Mouse (Mus musculus): ENCODE data around the gene Phf12. TPM values are rescaled to one million over a fixed set of nuclear protein-coding genes. Genes with fewer than 3 reads are reported as not detected.

Phf12 gene
- polyA plus RNA-seq (2015; fragmentation: Nextera tagmentation; extraction: Ambion mirVana): 11.8 and 12.5 TPM in 2 replicates

DNA sequence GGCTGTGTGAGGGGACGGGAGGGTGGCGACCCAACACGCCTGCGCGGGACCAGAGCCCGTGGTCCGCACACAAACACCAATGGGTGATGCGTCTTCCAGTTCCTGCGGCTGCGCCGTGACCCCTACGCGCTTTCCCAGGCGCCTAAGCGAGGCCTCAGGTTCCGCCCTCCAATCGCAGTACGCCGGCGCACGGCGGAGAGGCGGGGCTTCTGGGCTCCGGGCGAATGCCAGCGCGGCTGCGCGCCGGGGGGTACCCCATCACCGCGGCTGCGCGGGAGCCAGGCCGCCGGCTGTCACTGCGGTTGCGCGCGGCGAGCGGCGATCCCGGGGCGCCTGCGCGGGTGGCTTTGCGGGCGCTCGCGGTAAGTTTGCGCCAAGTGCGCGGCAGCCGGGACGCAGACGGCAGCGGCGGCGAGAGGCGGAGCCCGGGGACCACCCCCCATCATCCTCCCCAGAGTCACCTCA, at the start of gene Phf12:
Phf12 (plus strand) TSS at position 314 of the 465 bp plus-strand sequence.
- H3K9me3 ChIP-seq (ENCODE audit: control insufficient read depth, low read length): no peaks in the 10 kb centered on the region
- peak within 1 kb of the TSS; percentile 92 for H3K4me3 ChIP-seq (ENCODE audit: low read length)
- H3K4me1 ChIP-seq (ENCODE audit: control insufficient read depth, insufficient read depth, low read depth, low read length): peaks cover 16% of the 10 kb centered on the region
- peak within 1 kb of the TSS; percentile 98 for H3K27ac ChIP-seq (ENCODE audit: low read depth, low read length)
- WGBS: under 1% methylated on average over 52 of the region's 62 CpGs
- peak within 1 kb of the TSS; percentile 82 for H3K4me2 ChIP-seq (ENCODE audit: low read length)
- peak; percentile 89 for ATAC-seq
- peak within 1 kb of the TSS; percentile 94 for H3K9ac ChIP-seq (ENCODE audit: low read depth, low read length)
- peaks cover 11% of the 10 kb centered on the region for H3K36me3 ChIP-seq (ENCODE audit: control insufficient read depth, insufficient read depth, low read length)
- peaks cover 4% of the 10 kb centered on the region; the same call in 1 of the 2 replicates for H3K27me3 ChIP-seq (replicated peaks; ENCODE audit: control insufficient read depth, insufficient read depth, low read length)

DNA sequence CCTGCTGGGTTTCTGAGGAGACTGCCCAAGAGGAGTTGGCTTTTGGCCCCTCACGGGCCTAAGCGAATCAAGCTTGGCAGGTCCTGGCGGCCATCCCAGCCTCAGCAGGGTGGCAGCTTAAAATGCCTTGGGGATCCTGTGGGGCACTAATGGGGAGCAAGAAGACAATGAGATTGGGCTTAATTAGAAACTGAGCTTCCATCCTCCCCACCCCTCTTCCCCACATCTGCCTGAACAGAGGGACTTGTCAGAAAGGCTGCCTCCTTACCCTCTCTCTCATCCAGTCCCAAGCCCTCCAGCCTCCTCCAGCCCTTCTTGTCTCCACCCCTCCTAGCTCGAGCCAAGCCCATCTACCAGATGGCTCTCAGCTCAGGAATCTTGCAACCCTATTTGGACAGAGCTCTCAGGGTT, 48.4 kb upstream of the Phf12 start:
- Histone ChIP-seq H3K27ac (ENCODE audit: low read depth, low read length) (peak overlapping the region; percentile 89), H3K4me2 (ENCODE audit: low read length) (peak overlapping the region; percentile 78), H3K9ac (ENCODE audit: low read depth, low read length) (peak overlapping the region; percentile 47), H3K36me3 (ENCODE audit: control insufficient read depth, insufficient read depth, low read length) (no peaks in the 10 kb centered on the region), H3K9me3 (ENCODE audit: control insufficient read depth, low read length) (no peaks in the 10 kb centered on the region), H3K27me3 (replicated peaks; ENCODE audit: control insufficient read depth, insufficient read depth, low read length) (no peaks in the 10 kb centered on the region), H3K4me1 (ENCODE audit: control insufficient read depth, insufficient read depth, low read depth, low read length) (peaks cover 58% of the 10 kb centered on the region), H3K4me3 (ENCODE audit: low read length) (peak overlapping the region; percentile 67)
- 2% methylated on average over 4 of the region's 4 CpGs for WGBS
- peak; percentile 51; the same call in 1 of the 2 replicates for ATAC-seq

DNA sequence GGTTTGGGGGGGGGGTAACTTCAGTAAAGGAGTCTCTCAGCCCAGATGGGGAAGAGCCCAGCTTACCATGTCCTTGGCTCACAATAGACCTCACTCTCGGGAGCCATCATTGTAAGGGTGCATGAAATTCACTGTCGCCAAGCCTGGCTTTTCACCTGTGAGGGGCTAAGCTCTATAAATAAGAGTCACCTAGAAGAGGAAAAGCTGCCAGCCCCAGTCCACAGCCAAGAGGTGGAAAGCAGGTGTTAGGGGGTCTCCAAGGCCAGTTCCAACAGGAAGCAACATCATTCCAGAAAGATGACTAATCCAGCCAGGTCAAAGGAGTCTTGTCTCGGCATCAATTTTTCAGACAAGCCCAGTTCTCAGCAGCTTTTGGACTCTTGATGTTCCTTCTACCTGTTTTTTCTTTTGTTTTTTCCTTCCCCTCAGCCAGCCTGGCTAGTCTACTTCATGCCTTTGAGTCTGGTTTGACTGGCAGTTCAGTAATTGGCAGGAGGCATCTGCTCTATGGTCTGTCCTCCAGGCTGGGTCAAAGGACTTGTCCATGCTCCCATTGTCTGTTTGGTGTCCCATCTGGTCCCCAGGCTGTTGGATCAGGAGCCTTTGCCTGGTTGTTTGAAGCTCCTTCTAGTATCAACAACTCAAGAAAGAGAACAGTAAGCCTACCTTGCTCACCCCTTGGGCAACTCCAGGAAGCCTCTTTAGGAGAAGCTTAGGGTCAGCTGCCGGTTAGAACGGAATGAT, 47.8 kb upstream of the Phf12 start:
- Histone ChIP-seq H3K9ac (ENCODE audit: low read depth, low read length) (peak overlapping the region; percentile 13; the same call in 1 of the 2 replicates), H3K27me3 (replicated peaks; ENCODE audit: control insufficient read depth, insufficient read depth, low read length) (no peaks in the 10 kb centered on the region), H3K4me2 (ENCODE audit: low read length) (peak overlapping the region; percentile 78), H3K27ac (ENCODE audit: low read depth, low read length) (peak overlapping the region; percentile 21; the same call in 1 of the 2 replicates), H3K9me3 (ENCODE audit: control insufficient read depth, low read length) (no peaks in the 10 kb centered on the region), H3K36me3 (ENCODE audit: control insufficient read depth, insufficient read depth, low read length) (no peaks in the 10 kb centered on the region), H3K4me1 (ENCODE audit: control insufficient read depth, insufficient read depth, low read depth, low read length) (peaks cover 58% of the 10 kb centered on the region), H3K4me3 (ENCODE audit: low read length) (peak overlapping the region; percentile 67)
- 45% methylated on average over 5 of the region's 5 CpGs for WGBS
- no peak for ATAC-seq

DNA sequence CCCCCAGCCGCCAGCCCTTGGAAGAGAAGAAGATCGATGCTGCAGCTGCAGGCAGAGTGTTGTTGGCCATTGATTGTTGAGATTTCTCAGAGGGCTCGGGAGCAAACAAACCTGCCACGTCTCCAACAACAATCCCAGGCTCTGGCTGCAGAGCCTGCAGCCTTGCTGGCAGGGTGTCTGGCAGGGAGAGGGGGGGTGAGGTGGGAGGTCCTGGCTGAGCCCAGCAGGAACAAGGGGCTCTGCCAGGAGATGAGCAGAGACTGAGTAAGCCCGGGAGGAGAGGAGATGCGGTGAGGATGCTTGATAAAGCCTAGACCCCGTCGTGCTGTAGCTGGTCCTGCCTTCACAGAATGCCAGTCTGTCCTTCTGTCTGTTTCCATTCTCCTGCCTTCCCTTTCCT, 45.7 kb upstream of the Phf12 start:
- Histone ChIP-seq H3K27ac (ENCODE audit: low read depth, low read length) (peak overlapping the region; percentile 1; the same call in 1 of the 2 replicates), H3K4me1 (ENCODE audit: control insufficient read depth, insufficient read depth, low read depth, low read length) (peaks cover 53% of the 10 kb centered on the region), H3K27me3 (replicated peaks; ENCODE audit: control insufficient read depth, insufficient read depth, low read length) (no peaks in the 10 kb centered on the region), H3K4me3 (ENCODE audit: low read length) (no peak overlapping the region), H3K9me3 (ENCODE audit: control insufficient read depth, low read length) (no peaks in the 10 kb centered on the region), H3K9ac (ENCODE audit: low read depth, low read length) (0 out of 2 replicates have a peak overlapping the region, but pooled peaks have one; percentile 24), H3K36me3 (ENCODE audit: control insufficient read depth, insufficient read depth, low read length) (no peaks in the 10 kb centered on the region), H3K4me2 (ENCODE audit: low read length) (peak overlapping the region; percentile 42)
- ATAC-seq: no peak
- WGBS: 12% methylated on average over 8 of the region's 8 CpGs

DNA sequence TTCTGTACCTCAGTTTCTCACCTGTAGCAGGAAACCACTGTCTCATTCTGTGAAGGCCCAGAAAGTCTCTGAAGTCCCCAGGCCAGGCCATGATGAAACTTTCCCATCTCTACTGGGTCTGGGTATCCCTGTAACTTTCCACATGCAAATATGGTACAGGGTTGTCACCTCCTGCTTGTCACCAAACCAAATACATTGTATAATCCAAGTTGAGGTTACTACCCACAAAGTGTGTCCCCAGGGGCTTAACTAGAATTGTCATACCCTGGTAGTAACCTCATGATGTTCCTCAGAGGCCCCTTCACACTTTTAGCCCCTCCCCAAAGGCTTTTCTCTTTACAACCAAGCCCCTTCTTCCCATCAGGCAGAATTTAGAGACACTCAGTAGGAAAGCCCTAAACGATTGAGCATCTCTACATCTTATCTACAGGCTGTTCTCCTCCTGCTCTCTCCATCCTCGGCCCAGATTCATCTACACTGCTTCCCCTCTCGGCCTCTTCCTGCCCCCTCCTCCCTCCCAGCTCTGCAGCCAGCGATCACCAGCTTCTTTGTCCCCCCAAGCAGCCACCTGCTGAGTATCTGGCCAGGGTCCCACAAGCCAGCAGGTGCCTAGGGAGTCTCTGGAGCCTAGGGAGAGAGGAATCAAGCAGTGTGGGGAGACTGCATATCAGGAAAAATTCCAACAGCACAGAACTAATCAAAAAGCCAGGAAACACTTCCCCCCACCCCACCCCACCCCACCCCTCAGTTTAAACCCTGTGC, 44.7 kb upstream of the Phf12 start:
- 12% methylated on average over 4 of the region's 4 CpGs for WGBS
- H3K4me3 ChIP-seq (ENCODE audit: low read length): no peak overlapping the region
- H3K4me1 ChIP-seq (ENCODE audit: control insufficient read depth, insufficient read depth, low read depth, low read length): peaks cover 50% of the 10 kb centered on the region
- no peak for ATAC-seq
- H3K9me3 ChIP-seq (ENCODE audit: control insufficient read depth, low read length): no peaks in the 10 kb centered on the region
- H3K27ac ChIP-seq (ENCODE audit: low read depth, low read length): peak overlapping the region; percentile 32; the same call in 1 of the 2 replicates
- no peak overlapping the region for H3K4me2 ChIP-seq (ENCODE audit: low read length)
- no peak overlapping the region for H3K9ac ChIP-seq (ENCODE audit: low read depth, low read length)
- no peaks in the 10 kb centered on the region for H3K36me3 ChIP-seq (ENCODE audit: control insufficient read depth, insufficient read depth, low read length)
- no peaks in the 10 kb centered on the region for H3K27me3 ChIP-seq (replicated peaks; ENCODE audit: control insufficient read depth, insufficient read depth, low read length)

DNA sequence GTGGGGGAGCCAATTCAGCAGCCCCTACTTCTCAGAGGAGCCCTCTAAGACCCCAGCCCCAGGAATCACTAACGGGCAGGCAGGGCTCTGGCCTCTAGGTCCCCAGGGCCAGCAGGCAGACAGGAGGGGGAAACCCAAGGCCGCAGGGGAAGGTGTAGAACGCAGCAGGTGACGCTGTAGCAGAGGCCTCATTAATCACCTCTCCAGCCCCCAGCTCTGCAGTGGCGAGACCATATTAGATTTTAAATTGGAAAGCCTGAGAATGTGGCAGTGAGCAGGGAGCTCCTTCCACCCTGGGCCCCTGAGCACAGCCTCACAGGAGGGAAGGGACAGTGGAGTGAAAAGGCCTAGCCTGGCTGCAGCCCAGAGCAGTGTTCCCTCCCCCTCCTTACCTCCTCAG, 40.3 kb upstream of the Phf12 start:
- Histone ChIP-seq H3K36me3 (ENCODE audit: control insufficient read depth, insufficient read depth, low read length) (no peaks in the 10 kb centered on the region), H3K4me2 (ENCODE audit: low read length) (no peak overlapping the region), H3K9ac (ENCODE audit: low read depth, low read length) (peak overlapping the region; percentile 18; the same call in 1 of the 2 replicates), H3K9me3 (ENCODE audit: control insufficient read depth, low read length) (no peaks in the 10 kb centered on the region), H3K4me3 (ENCODE audit: low read length) (no peak overlapping the region), H3K4me1 (ENCODE audit: control insufficient read depth, insufficient read depth, low read depth, low read length) (peaks cover 19% of the 10 kb centered on the region), H3K27ac (ENCODE audit: low read depth, low read length) (peak overlapping the region; percentile 66), H3K27me3 (replicated peaks; ENCODE audit: control insufficient read depth, insufficient read depth, low read length) (no peaks in the 10 kb centered on the region)
- 17% methylated on average over 5 of the region's 5 CpGs for WGBS
- ATAC-seq: peak; percentile 22; the same call in 1 of the 2 replicates

DNA sequence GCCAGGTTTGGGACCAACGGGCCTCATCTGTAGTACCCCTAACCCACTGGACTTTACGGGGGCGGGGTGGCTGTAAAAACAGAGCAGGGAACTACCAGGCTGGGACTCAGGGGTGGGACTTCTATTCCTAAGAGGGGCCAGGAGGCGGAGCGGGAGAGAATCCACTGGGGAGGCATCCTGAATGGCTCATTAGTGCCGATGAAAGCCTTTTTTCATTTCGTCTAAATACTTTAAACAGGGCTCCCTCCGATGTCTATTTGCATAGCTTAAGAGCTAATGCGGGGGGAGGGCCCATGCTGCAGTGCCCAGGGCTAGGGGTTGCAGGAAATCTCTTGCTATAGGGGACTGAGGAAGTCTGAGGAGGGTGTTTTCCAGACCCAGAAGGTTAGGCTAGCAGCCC, 34.7 kb upstream of the Phf12 start:
- H3K9ac ChIP-seq (ENCODE audit: low read depth, low read length): peak overlapping the region; percentile 25; the same call in 1 of the 2 replicates
- H3K4me3 ChIP-seq (ENCODE audit: low read length): no peak overlapping the region
- no peak overlapping the region for H3K27ac ChIP-seq (ENCODE audit: low read depth, low read length)
- ATAC-seq: peak; percentile 69
- peak overlapping the region; percentile 28; the same call in 1 of the 2 replicates for H3K4me2 ChIP-seq (ENCODE audit: low read length)
- H3K27me3 ChIP-seq (replicated peaks; ENCODE audit: control insufficient read depth, insufficient read depth, low read length): no peaks in the 10 kb centered on the region
- no peaks in the 10 kb centered on the region for H3K36me3 ChIP-seq (ENCODE audit: control insufficient read depth, insufficient read depth, low read length)
- H3K4me1 ChIP-seq (ENCODE audit: control insufficient read depth, insufficient read depth, low read depth, low read length): peaks cover 19% of the 10 kb centered on the region
- 11% methylated on average over 9 of the region's 9 CpGs for WGBS
- no peaks in the 10 kb centered on the region for H3K9me3 ChIP-seq (ENCODE audit: control insufficient read depth, low read length)

DNA sequence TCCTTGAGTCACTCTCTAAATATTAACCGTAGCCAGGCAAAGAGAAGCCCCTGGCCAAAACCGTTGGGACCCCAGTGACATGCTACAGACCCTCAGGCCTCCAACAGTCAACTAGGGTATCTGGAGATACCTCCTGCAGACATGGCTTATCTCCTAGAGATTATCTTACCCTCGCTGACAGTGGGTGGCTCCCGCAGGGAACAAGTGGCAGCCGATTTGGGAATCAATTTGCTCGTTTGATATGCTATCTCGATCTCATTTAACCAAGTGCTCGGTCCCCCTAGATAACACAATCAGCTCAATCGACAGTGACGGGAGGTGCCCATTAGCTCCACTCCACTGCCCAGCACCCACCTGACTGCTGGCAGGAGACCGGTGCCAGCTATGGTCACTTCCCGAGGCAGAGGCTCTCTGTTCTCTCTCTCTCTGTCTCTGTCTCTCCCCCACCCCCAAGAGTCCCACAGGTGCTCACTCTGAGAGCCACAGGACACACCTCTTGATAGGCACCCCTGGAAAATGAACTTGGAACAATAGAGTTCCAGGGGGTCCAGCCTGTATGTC, 32.3 kb upstream of the Phf12 start:
- no peaks in the 10 kb centered on the region for H3K9me3 ChIP-seq (ENCODE audit: control insufficient read depth, low read length)
- no peaks in the 10 kb centered on the region; the same call in 1 of the 2 replicates for H3K27me3 ChIP-seq (replicated peaks; ENCODE audit: control insufficient read depth, insufficient read depth, low read length)
- H3K27ac ChIP-seq (ENCODE audit: low read depth, low read length): peak overlapping the region; percentile 48; the same call in 1 of the 2 replicates
- WGBS: 25% methylated on average over 12 of the region's 12 CpGs
- H3K36me3 ChIP-seq (ENCODE audit: control insufficient read depth, insufficient read depth, low read length): peaks cover 4% of the 10 kb centered on the region
- no peak overlapping the region for H3K4me2 ChIP-seq (ENCODE audit: low read length)
- ATAC-seq: peak; percentile 7; the same call in 1 of the 2 replicates
- H3K9ac ChIP-seq (ENCODE audit: low read depth, low read length): no peak overlapping the region
- peaks cover 19% of the 10 kb centered on the region for H3K4me1 ChIP-seq (ENCODE audit: control insufficient read depth, insufficient read depth, low read depth, low read length)
- no peak overlapping the region for H3K4me3 ChIP-seq (ENCODE audit: low read length)

Data from hindbrain, embryonic 16.5 days (tissue).